Mouse (Mus musculus) lung, postnatal 0 days (tissue): ENCODE measurements around the gene Zfp560.

Experiments used
- CTCF ChIP-seq: IDR thresholded peaks from 2 replicates; pipeline ENCODE4 v1.5.1; 2016; ENCODE audit warnings: antibody characterized with exemption, mild to moderate bottlenecking
- EP300 ChIP-seq: IDR thresholded peaks from 2 replicates; pipeline ENCODE4 v1.6.1; 2016; ENCODE audit warnings: antibody characterized with exemption, mild to moderate bottlenecking, control low read depth

DNA sequence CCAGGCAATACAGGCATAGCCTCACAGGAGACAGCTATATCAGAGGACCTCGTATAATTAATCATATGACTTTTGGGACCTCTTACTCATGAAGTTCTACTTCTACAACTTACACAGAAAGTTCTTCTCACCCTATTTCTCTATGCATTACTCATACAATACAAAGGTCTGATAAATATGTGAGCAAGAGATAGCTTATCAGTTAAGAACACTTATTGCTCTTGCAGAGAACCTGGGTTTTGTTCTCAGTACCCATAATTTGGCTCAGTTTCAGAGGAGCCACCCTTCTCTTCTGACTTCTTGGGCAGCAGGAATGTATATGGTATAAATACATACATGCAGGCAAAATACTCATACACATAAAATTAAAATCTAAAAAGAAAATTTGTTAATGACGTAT is 24.3 kb upstream of the Zfp560 start:
- TF ChIP-seq CTCF (no peak), EP300 (no peak)
